Mouse (Mus musculus): ENCODE measurements around the gene Slc44a1. TPM values are rescaled to one million over a fixed set of nuclear protein-coding genes. Genes with fewer than 3 reads are reported as not detected.

Slc44a1 gene
- total RNA-seq (2021), result 10 to 100 TPM; 75.7 to 84.1 TPM
- long read RNA-seq, full-length matches to known transcripts, result 114 of 129 reads
- long read RNA-seq, partial matches to known transcripts, result 3 of 129 reads
- long read RNA-seq, other reads (novel, unspliced or antisense), result 12 of 129 reads

DNA sequence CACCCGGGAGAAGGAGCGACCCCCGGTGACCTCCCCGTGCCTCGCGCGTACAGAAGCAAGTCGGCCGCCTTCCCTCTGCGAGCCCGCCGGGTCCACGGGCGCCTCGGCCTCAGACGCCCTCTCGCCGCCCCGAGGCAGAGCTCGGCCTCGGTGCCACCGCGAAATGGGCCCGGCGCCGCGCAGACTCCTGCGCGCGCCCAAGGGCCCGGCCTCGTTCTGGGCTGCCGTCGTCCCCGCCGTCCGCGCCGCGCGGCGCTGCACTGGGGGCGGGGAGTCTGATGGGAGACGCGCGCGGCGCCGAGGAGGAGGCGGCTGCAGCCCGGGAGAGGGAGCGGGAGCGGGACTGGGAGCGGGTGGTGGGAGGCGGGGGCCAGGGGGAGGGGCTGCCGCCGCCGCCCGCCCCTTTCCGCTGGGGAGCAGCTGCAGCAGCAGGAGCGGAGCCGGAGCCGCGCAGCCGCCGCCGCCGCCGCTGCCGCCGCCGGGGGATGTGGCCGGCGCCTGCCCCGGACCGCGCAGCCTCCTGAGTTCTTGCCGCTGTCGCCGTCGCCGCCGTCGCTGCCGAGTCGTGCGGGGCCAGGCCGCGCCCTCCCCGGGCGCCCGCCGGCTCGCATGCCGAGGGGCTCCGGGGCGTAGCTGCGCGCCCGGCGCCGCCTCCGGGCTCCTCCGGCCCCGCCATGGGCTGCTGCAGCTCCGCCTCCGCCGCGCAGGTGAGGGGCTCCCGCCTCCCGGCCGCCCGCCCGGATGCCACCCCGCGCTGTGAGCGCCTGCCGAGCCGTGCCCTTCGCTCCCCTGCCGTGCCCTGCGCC lies at the start of gene Slc44a1:
Slc44a1 (plus strand) TSS at position 404 of the 806 bp plus-strand sequence.
- DNase-seq (ENCODE audit: low spot score in 2 of 2), result peak; percentile 78 to 88

DNA sequence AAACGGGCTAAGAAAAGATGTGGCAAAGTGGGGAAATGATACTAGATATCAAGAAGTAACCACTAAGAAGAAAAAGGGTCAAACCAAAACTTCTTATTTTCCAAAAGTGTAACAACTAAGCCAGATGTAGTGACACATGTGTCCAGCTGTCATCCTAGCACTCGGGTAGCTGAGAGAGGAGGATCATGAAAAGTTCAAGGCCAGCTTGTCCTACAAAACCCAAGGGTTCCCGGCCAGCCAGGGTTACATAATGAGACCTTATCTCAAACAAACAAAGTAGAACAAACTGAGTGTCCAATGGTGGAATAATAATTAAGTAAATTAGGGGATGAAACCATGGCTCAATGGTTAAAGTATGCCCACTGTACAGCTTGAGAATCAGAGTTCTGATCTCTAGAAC lies 45.2 kb upstream of the Slc44a1 start:
- no peak for DNase-seq (ENCODE audit: low spot score in 2 of 2)

DNA sequence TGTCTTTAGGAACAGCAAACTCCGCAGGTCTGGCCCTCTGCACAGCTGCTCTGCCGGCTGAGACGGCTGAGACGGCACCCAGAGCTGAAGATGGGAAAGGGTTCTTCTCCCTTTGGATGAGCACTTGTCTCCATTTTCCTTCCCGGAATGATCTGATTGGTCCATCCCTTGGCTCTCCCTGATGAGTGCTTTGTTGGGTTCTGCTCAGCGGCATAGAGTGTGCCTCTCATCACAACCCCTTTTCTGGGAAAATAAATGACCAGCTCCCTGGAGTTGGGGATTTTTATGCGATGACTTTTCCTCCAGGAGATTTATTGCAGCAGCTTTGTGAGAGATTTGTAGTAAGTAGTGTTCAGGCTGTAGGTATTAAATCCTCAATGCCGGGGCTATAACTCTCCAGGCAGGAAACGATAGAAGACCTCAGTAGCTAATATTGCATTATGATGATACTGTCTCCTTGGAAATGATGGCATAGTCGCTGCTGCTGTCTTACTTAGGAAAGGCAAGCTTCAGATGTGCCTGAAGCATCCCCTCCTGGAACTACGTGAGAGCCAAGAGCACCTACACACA lies 43.5 kb upstream of the Slc44a1 start:
- DNase-seq (ENCODE audit: low spot score in 2 of 2), result no peak

DNA sequence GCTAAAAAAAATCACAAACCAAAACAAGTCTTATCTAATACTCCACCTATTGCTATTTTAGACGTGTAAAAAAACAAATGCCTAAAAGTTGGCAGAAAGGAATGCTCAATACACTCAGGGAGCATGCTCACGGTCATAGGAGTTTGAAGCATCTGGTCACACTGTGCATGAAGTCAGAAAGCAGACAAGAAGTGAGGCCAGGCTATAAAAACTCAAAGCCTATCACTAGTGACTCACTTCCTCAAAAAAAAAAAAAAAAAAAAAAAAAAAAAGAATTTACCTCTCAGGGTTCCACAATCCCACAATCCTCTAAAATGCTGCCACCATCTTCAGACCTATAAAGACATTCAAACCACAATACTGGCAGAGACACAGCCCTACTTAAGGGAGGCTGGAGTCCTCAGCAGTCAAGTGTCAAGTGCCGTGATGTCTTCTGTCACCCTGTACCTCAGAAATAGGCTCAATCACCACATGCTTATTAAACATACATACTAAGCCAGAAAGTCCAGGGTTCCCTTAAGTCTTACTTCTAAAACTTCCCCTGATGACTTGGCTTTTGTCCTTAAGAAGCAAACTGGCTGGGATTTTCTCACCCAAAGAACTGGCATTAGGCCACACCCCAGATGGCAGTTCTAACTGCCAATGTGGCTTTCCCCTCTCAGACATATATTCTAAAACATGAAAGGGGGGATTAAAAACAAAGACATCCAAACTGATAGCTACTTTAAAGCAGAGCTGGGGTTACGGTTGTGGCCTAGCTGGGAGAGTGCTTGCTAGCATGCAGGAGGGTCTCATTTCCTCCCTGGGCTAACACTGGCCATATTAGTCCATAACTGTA lies 42.7 kb upstream of the Slc44a1 start:
- no peak for DNase-seq (ENCODE audit: low spot score in 2 of 2)

DNA sequence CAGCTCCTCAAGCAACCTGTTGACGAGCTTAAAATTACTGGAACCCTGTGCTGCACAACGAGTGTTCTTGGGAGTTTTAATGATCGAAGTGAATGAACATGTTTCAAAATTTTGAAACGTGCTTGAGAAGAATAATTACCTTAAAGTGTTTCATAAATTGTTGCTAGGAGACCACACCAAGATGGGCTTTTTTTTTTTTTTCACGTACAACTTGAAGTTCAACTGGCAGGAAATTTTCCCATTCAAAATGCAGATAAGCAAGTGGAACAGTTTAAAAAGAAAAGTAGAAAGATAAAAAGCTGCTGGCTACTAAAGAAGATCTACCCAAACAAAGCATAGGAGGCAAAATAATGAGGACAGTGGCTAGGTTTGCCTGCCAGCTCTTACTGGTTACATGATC lies 41.7 kb upstream of the Slc44a1 start:
- no peak for DNase-seq (ENCODE audit: low spot score in 2 of 2)

DNA sequence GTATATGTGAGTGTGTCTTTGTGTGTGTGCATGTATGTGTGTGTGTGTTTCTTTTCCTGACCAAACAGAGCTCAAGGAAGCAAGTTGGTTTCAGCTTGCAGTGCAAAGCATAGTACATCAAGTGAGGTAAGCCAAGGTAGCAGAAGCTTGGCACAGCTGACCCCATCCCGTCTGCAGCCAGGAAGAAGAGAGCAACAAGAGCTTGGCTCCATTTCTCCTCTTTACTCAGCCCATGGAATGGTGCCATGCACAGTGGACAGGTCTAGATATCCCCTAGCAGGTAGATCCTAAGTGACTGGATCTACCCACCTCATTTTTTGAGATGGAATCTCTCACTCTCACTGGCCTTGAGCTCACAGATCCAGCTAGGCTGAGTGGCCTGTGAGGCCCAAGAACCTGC lies 40.8 kb upstream of the Slc44a1 start:
- no peak for DNase-seq (ENCODE audit: low spot score in 2 of 2)

DNA sequence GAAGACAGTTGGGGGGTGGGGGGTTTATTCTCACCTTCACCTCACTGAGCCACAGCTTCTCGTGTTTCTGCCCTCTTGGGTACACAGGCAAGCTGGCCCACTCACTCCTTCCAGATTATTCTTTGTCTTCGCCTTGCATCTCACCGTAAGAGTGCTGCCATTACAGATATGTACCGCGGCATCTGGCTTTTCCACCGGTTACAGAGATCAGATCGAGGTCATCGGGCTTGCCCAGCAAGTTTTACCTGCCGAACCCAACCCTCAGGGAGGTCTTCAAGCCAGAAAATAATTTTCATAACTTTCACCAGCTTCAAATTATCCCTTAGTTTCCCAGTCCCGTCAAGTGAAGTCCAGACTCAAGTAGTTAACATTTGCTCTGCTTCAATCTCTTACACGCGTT lies 36.8 kb upstream of the Slc44a1 start:
- no peak for DNase-seq (ENCODE audit: low spot score in 2 of 2)

DNA sequence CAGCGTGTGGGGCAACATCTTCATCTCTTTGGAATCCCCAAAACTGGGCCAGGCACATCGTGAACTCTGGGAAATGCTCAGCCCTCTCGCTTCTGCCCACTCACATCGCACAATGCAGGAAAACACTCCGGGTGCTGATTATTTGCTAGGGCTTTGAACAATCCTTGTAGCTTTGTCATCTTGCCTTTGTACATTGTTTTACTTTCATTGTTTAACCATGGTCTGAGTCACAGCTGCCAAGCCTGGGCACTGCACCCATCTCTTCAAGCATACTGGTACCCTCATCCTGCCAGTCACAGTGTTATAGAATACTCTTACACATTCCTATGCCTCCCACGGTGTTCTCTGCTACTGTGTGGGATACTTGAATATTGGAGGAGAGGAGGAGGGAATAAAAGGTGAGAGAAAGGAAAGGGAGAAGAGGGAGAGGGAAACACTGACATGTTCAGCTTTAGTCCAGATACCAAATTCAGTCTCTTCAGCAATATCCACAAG lies 35.7 kb upstream of the Slc44a1 start:
- DNase-seq (ENCODE audit: low spot score in 2 of 2), result peak in 1 of 2 experiments; percentile 27

DNA sequence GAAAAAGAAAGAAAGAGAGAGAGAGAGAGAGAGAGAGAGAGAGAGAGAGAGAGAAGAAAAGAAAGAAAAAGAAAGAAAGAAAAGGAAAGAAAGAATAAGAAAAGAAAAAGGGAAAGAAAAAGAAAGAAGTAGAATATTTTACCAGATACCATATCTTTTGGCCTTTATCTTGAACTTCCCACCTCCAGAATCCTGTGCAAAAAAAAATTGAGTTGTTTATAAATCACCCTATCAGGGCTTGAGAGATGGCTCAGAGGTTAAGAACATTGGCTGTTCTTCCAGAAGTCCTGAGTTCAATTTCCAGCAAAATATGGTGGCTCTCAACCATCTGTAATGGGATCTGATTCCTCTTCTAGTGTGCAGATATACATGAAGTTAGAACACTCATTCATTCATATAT lies 33.3 kb upstream of the Slc44a1 start:
- DNase-seq (ENCODE audit: low spot score in 2 of 2), result no peak

DNA sequence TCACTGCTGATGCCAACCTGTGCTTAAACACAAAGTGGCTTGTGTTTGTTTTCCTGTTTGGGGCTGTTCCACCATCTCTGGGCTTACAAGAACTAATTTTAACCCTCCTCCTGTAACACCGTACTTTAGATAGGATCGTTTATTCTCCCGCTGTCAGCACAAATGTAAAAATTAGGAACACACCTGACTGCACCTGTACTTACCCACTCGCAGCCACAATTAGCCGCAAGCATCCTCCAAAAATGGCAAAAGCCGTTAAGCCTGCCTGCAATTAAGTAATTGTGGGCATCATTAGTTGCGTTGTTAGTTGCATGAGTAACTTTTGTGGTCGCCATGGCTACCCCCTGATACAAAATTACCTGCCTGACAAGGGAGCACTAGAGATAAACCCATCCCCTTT lies 31.4 kb upstream of the Slc44a1 start:
- no peak for DNase-seq (ENCODE audit: low spot score in 2 of 2)

DNA sequence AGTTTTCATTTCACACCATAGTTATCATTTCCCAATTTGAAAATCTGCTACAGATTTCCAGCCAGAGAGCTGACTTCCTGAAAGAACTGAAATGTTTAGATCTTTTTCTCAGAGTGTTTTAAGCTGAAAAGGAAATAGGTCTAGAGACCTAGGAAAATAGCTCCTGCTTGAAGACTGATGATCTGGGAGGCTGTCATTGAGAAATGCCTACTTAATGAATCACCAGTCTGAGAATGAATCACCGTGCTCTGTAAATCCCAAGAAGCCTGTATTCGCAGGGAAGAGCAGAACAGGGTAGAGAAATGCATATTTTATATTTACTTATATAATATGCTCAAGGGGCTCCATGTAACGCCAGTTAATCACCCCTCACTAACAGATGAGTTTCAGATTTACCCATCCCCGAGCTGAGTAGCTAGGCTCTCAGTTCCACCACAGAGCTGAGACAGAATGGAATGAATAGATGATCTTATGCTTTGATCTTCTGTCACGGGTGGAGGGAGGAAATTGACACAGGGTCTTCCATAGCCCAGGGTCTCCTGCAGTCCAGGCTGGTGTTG lies 30.6 kb upstream of the Slc44a1 start:
- no peak for DNase-seq (ENCODE audit: low spot score in 2 of 2)

DNA sequence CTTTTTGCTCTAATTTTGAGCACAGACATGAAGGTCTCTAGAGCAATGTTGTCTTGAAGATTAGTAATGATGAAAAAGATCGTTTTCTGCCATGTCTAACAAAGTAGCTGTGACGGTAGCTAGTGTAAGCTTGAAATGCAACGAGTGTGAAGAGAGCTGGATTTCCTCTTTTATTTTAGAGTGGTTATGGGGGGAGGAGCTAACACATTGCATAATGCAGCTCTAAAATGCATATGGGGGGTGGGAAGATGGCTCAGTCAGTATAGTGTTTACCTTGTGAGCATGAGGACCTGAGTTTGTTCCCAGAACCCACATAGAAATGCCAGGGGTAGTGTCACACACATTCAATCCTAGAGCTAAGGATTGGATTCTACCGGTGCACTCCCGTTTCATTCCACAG lies 29.5 kb upstream of the Slc44a1 start:
- DNase-seq (ENCODE audit: low spot score in 2 of 2), result no peak

DNA sequence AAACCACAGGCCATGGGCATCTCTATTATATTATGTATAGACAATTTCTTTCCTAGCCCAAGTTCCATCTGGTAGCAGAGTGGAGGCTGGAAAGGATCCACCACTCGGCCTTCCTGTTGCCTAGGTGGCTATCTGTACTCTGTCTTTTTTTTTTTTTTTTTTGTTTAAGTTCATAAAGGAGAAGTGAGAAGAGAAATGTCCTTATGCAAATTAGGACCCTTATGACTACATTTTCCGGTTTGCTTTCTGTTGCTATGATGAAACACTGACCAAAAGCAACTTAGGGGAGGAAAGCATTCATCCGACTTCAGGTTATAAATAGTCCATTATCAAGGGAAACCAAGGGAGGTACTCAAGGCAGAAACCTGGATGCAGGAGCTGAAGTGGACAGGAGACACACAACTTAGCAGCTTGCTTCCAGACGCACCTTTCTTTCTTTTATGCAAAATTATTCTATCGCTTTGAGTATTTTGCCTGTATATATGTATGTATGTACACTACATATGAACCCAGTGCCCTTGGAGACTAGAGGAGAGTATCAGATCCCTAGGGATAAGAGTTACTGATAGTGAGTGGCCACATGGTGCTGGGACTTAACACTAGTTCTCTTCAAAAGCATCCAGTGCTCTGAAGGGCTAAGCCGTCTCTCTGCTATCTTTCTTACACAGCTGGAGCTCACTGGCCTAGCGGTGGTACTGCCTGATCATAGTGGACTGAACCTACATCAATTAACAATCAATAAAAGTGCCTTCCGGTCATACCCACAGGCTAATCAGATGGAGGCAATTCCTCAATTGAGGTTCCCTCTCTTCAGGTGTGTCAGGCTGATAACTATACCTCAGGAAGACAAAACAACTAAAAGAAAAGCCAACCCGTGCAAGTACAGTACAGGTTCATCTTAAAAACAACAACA lies 28.0 kb upstream of the Slc44a1 start:
- DNase-seq (ENCODE audit: low spot score in 2 of 2), result no peak

DNA sequence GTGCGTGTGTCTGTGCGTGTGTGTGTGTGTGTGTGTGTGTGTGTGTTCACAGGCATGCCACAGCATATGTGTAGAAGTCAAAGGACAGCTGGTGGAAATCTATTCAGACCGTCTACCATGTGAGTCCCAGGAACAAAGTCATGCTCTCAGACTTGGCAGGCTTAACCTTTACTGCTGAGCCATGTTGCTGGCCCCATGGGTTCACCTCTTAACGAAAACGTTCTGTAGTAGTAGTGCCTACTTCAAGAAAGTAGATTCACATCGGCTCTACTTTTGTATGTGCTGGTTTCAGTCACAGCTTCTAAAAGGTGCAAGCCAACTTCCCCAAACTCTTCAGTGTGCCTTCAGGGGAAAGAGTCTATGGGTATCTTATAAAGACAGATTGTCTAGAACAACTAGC lies 27.2 kb upstream of the Slc44a1 start:
- DNase-seq (ENCODE audit: low spot score in 2 of 2), result no peak

DNA sequence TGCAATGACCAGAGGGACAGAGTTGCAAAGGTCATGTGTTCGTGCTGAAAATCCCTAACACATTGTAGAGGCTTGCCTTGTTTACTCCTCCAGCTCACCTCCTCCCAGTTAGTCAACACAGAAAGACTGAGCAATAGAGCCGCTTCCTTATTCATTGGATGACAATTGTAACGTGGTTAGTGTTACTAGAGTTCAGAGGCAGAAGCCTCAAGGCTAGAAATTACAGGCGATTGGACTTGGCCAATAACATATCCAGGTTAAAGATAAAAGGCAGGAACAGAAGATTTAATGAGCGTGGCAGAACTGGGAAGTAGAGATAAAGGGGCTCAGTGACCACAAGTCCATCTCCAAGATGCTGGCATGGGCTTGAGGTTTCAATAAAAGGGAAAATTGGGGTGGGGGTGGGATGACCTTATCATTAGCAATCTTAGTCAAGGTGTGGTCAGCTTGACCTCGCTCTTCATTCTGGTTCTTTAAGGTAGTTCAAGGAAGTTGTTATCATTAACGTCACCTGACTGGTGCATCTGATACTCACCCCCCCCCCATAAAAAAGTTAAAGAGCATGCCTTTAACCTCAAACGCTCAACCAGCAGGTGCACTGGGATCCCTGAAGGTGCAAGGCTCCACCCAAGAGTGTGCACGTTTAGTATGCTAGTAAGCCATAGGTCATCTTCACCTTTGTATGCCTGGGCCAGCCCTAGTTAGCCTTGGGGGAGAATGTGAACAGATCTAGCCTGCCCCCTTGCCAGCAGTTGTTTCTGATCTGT lies 26.0 kb upstream of the Slc44a1 start:
- DNase-seq (ENCODE audit: low spot score in 2 of 2), result no peak

DNA sequence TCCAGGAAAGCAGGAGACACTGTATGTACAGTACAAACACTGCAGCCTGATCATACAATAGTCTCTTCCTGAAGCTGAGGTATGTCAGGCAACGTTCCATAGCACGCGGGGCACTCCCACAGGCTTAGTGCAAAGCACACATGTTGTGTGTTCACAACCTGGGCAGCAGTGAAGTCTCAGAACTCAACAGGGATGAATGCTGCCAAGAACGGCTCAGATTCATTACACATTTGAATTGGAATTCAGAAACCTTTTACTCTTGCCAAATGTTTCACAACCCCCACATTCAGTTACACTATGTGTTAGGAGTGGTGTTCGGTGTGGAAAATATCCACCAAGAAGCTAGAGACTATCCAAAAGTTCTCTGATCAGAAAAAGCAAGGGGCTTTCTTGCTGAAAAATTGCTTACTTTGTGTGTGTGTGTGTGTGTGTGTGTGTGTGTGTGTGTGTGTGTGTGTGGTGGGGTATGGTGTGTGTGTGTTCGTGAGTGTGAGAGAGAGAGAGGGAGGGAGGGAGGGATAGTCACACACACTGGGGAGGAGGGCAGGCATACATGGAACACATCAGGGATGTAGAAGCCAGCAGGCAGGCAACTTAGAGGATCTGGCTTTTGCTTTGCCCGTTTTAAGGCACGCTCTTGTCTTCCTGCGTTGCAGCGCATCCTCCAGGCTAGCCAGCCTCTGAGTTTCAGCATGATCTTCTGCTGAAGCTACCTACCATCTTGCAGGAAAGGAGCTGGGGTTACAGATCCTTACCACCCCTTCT lies 24.2 kb upstream of the Slc44a1 start:
- DNase-seq (ENCODE audit: low spot score in 2 of 2), result peak; percentile 37 to 77

DNA sequence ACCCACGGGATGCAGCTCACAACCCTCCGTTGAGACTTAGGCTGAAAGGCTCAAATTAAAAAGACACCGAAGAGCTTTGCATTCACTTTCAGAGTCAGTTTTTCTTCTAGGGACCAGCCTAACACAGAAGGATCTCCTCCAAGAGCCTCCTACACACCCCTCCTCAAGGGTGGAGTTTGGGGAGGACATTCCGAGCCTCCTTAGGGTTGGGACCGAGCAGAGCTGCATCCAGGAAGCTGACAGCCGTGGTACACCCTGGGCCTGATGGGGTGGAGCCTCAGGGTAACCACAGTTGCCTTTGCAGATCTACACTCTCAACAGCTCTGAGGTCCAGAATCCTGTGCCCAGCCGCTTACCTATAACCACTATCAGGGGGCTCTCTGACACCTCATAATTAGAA lies 23.3 kb upstream of the Slc44a1 start:
- no peak for DNase-seq (ENCODE audit: low spot score in 2 of 2)

DNA sequence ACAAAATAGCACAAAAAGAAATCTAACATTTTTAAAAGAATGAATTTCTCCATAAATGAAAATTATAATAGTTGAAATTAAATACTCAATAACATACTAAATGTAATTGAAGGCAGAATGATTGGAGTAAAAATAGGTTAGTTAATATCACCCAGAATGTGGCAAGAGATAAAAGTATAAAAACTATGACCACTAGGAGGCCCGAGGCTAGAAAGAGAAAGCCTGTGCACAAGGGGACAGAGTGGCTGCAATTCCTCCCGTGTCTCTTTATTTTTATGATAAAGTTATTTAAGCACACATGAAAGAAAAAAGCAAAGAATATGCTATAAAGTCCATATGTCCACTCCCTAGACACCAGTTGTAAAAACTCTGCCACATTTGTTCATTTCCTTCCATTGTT lies 17.4 kb upstream of the Slc44a1 start:
- no peak for DNase-seq (ENCODE audit: low spot score in 2 of 2)

DNA sequence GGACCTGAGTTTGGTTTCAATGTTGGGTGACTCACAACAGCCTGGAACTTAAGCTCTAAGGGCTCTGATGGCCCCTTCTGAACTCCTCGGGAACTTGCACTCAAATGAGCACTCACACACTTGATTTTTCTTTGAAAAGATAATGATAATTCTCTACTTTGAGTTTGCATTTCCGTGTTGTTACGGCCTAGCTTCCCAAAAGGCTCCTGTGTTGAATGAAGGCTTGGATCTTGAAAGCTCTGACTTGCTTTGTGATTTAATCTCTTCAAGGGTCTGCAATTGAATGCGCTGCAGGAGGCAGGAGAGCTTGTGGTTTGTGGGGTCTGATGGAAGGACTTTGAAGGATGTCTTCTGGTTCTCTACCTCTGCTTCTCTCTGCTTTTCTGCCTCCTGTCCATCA lies 13.1 kb upstream of the Slc44a1 start:
- DNase-seq (ENCODE audit: low spot score in 2 of 2), result no peak

All from layer of hippocampus, adult 18-20 months (tissue).